Mouse (Mus musculus) telencephalon, adult 2 months (tissue): ENCODE measurements around the gene Trpd52l3.
A peak's percentile ranks its signal among the peaks of the same experiment; 100 is the strongest.

Source experiments
- DNase-seq: peaks from one replicate; pipeline ENCODE4 v3.0.0-alpha.2; 2011; ENCODE audit warnings: low read depth, low spot score

Trpd52l3 gene

GRCm38 (mm10) chr19:30029894-30030635, 26.5 kb downstream of the Trpd52l3 start, which contains the start of gene Uhrf2:
Gene Uhrf2 (plus strand): TSS chr19:30030513.
- DNase-seq = peak; percentile 92

- no peak for DNase-seq
Observed at GRCm38 (mm10) chr19:30030636-30031467, 27.3 kb downstream of the Trpd52l3 start.

GRCm38 (mm10) chr19:30031468-30031931, 27.9 kb downstream of the Trpd52l3 start:
- no peak for DNase-seq

- no peak for DNase-seq
Observed at GRCm38 (mm10) chr19:30032206-30032605, 28.6 kb downstream of the Trpd52l3 start.

- no peak for DNase-seq
Observed at GRCm38 (mm10) chr19:30035361-30035760, 31.8 kb downstream of the Trpd52l3 start.

- no peak for DNase-seq
Observed at GRCm38 (mm10) chr19:30043691-30044090, 40.1 kb downstream of the Trpd52l3 start.

- no peak for DNase-seq
Observed at GRCm38 (mm10) chr19:30044630-30045029, 41.0 kb downstream of the Trpd52l3 start.

GRCm38 (mm10) chr19:30045857-30046256, 42.3 kb downstream of the Trpd52l3 start:
- no peak for DNase-seq

- DNase-seq = no peak
Observed at GRCm38 (mm10) chr19:30050584-30050983, 47.0 kb downstream of the Trpd52l3 start.

GRCm38 (mm10) chr19:30051479-30051878, 47.9 kb downstream of the Trpd52l3 start:
- DNase-seq = no peak

GRCm38 (mm10) chr19:30054218-30054617, 50.6 kb downstream of the Trpd52l3 start:
- no peak for DNase-seq
